Mouse (Mus musculus): Measurements from ENCODE around the gene Ecel1. TPM values are rescaled to one million over a fixed set of nuclear protein-coding genes. Genes with fewer than 3 reads are reported as not detected.

Gene Ecel1
- polyA plus RNA-seq (2016; fragmentation: Nextera tagmentation; extraction: Ambion mirVana) = 0.09 and 0.10 TPM in 2 replicates

DNA sequence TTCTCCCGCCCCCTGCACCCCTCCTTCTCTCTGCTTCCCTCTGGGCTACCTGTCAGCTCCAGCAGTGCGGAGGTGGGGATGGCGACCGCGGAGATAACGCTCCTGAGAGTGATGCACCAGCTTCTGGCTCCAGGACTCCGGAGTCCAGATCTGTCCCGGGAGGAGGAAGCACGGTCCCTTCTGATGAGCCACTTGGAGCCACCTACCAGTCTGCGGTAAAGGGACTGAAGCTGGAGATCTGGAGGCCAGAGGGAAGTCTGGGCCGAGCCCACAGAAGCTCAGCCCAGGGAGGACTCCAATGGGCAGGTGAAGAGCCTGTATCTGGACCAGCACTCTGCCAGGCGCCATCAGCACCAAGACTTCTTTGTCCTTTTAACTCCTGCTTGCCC, at the start of gene Ecel1:
Gene Ecel1, minus strand, starts transcription at position 323 of the 389 bp plus-strand sequence.
- no peak for DNase-seq (ENCODE audit: low spot score)
- H3K36me3 ChIP-seq = no peaks in the 10 kb centered on the region
- 2% methylated on average over 12 of the region's 12 CpGs for WGBS

DNA sequence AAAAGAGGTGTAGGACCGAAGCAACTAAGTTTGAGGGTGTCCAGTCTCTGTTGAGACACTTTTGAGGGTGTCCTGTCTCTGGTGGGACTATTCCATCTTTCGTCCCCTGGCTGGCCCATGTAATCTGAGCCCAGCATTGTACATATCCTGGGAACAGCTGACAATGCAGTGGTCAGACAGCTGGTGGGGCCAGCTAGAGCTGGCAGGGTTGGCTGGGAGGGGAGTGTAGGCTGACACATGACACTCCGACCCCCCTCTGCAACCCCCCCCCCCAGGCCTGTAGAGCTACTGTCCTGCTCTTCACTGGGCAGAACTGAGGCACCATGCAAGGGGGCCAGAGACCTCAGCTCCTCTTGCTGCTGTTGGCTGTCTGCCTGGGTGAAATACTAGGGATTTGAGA, 49.2 kb upstream of the Ecel1 start:
- Histone ChIP-seq H3K9me3 (no peaks in the 10 kb centered on the region), H3K36me3 (no peaks in the 10 kb centered on the region), H3K4me1 (peaks cover 19% of the 10 kb centered on the region), H3K27me3 (ENCODE audit: insufficient read depth, poor library complexity, severe bottlenecking) (peaks cover 53% of the 10 kb centered on the region), H3K4me3 (no peak overlapping the region), H3K27ac (0 out of 2 replicates have a peak overlapping the region, but pooled peaks have one; percentile 19)
- no peak for DNase-seq (ENCODE audit: low spot score)
- 42% methylated on average over 3 of the region's 3 CpGs for WGBS

More for the DNA sequence above, at the start of gene Ecel1:
- H3K9me3 ChIP-seq = no peaks in the 10 kb centered on the region
- peaks cover 99% of the 10 kb centered on the region for H3K27me3 ChIP-seq (ENCODE audit: insufficient read depth, poor library complexity, severe bottlenecking)
- H3K4me1 ChIP-seq = peaks cover 25% of the 10 kb centered on the region
- no peak within 1 kb of the TSS for H3K27ac ChIP-seq
- peak within 1 kb of the TSS; percentile 56 for H3K4me3 ChIP-seq

DNA sequence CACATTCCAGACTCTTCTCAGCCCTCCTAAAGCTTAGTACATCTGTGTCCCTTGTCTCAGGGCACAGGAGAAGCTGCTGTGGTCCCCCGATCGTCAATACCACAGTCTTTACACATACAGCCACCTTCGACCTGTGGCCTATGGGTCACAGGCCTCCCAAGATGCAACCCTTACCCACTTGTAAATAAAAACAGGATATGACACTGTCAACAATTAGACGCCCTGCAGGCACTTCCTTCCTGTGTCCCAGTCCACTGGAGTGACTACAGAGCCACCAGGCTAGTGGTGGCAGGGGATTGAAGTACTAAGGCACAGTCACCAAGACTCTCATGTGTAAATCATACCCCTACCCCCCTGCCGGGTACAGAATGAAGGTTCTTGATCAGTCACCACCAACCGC, 48.7 kb upstream of the Ecel1 start:
- peaks cover 52% of the 10 kb centered on the region for H3K27me3 ChIP-seq (ENCODE audit: insufficient read depth, poor library complexity, severe bottlenecking)
- H3K9me3 ChIP-seq = no peaks in the 10 kb centered on the region
- H3K27ac ChIP-seq = no peak overlapping the region
- no peaks in the 10 kb centered on the region for H3K36me3 ChIP-seq
- DNase-seq (ENCODE audit: low spot score) = no peak
- peaks cover 19% of the 10 kb centered on the region for H3K4me1 ChIP-seq
- WGBS = 55% methylated on average over 6 of the region's 6 CpGs
- no peak overlapping the region for H3K4me3 ChIP-seq

DNA sequence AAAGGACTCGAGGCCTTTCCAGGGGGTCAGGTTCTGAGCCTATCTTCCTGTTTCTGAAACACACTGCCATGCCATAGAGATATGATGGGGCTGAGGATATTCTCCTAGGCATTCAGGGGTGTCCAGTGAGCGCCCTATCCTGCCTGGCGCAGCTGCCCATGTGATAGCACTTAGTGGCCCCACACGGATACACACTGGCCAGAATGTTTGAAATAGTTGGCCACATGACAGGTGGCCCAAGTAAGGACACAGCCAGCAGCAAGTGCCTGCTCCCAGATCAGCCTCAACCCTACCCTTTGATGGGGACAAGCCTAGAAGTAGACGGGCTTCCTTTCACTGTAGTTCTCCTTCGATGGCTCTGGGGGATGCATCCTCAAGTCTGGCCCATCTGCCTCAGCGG, 48.1 kb upstream of the Ecel1 start, which contains the start of gene Chrng:
Gene Chrng, plus strand, starts transcription at position 193 of the 400 bp plus-strand sequence.
- WGBS = 89% methylated on average over 7 of the region's 7 CpGs
- no peaks in the 10 kb centered on the region for H3K36me3 ChIP-seq

DNA sequence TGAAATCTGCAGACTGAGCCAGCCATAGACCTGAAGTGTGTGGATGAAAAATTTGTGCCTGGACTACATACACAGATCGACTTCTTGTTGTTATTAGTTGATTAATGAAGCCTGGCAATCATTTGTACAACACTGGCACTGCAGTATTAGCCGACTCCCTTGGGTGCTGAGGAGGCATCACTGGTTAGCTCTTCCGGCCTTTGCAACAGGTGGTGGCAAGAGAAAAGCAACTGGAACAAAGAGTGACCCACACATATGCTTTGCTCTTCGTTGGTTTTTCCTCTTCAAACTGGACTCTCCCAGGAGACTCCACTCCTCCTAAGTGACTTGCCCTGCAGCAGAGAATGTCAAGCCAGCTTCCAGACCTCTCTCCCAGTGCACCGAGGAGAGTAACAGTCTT, 47.5 kb upstream of the Ecel1 start:
- H3K9me3 ChIP-seq = no peaks in the 10 kb centered on the region
- no peak overlapping the region for H3K27ac ChIP-seq
- no peaks in the 10 kb centered on the region for H3K36me3 ChIP-seq
- H3K27me3 ChIP-seq (ENCODE audit: insufficient read depth, poor library complexity, severe bottlenecking) = peaks cover 46% of the 10 kb centered on the region
- 75% methylated on average over 5 of the region's 5 CpGs for WGBS
- no peak for DNase-seq (ENCODE audit: low spot score)
- no peak overlapping the region for H3K4me3 ChIP-seq
- H3K4me1 ChIP-seq = peaks cover 23% of the 10 kb centered on the region

More for the DNA sequence above, 48.1 kb upstream of the Ecel1 start, which contains the start of gene Chrng:
- Histone ChIP-seq H3K9me3 (no peaks in the 10 kb centered on the region), H3K27ac (no peak within 1 kb of the TSS), H3K4me3 (no peak within 1 kb of the TSS), H3K27me3 (ENCODE audit: insufficient read depth, poor library complexity, severe bottlenecking) (peaks cover 52% of the 10 kb centered on the region), H3K4me1 (peaks cover 19% of the 10 kb centered on the region)
- DNase-seq (ENCODE audit: low spot score) = no peak

DNA sequence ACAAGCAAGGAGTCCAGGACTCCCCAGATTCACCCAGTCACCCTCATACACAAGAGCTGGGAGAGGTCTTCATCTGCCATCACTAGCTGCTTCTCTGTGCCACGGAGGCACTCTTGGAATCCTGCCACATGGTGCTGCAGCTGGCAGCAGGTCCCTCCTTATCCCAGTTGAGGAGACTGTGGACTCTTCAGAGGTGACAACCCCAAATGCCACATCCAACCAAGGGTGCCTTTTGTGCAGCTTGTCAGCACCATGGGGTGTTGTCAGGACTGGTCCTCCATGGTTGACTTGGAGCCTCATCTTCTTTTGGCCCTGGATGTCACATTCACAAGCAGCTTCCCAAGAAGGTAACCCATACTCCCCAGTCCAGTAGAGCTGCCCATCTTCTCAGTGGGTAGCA, 45.5 kb upstream of the Ecel1 start:
- Histone ChIP-seq H3K4me3 (no peak overlapping the region), H3K27me3 (ENCODE audit: insufficient read depth, poor library complexity, severe bottlenecking) (peaks cover 27% of the 10 kb centered on the region), H3K4me1 (peaks cover 29% of the 10 kb centered on the region), H3K27ac (no peak overlapping the region), H3K9me3 (no peaks in the 10 kb centered on the region), H3K36me3 (no peaks in the 10 kb centered on the region)
- DNase-seq (ENCODE audit: low spot score) = no peak
- 52% methylated on average over 1 of the region's 1 CpGs for WGBS

DNA sequence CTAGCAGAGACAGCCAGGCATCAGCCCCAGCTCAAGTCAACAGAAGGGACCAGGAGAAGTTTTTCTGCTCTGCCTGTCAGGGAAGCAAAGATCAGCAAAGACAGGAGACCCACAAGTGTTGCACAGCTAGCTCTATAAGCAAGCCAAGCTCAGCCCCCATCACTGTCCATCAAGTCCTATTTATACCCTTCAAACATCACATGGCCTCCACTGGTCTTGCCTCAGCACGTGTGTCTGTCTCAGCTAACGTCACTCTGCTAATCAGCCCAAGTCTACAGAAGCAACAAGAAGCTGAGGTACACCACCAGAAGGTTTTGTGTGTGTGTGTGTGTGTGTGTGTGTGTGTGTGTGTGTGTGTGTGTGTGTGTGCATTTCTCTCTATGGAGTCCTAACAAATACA, 44.5 kb upstream of the Ecel1 start:
- no peak overlapping the region for H3K27ac ChIP-seq
- no peak overlapping the region for H3K4me3 ChIP-seq
- H3K9me3 ChIP-seq = no peaks in the 10 kb centered on the region
- H3K4me1 ChIP-seq = peaks cover 20% of the 10 kb centered on the region
- H3K27me3 ChIP-seq (ENCODE audit: insufficient read depth, poor library complexity, severe bottlenecking) = peaks cover 16% of the 10 kb centered on the region
- no peaks in the 10 kb centered on the region for H3K36me3 ChIP-seq
- 21% methylated on average over 2 of the region's 2 CpGs for WGBS
- no peak for DNase-seq (ENCODE audit: low spot score)

DNA sequence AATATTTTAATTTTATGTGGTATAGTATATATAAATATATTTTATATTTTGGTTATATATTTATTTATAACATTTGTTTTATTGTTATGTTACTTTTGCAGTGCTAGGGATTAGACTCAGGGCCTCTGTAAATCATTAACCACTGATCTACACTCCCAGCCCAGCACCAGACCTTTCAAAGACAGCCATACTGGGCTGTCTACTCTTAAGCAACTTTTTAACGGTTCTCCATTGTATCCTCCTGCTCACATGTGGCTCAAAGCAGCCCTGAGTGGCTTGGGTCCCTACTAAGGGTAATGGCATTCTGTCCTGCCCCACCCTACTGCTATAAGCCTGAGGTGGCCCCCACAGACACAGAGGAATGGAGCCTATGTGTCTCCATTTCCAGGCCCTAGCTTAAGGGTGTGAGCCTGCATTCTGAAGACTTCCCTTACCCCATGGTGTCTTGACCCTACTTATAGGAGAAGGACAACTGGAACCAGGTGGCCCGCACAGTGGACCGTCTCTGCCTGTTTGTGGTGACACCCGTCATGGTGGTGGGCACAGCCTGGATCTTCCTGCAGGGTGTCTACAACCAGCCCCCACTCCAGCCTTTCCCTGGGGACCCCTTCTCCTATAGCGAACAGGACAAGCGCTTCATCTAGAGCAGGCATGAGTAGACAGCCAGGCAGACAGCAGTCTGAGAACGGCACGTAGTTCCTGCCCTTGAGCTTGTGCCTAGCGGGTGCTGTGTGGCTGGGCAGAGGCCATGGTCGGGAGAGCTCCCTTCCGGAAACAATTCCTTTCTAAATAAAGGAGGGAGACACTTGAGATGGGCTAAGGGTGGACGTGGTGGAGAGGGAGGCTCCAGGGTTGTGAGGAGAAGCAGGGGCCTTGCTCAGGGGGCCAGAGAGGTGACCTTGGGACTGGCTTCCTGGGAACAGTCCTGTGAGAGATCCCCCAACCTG, 42.1 kb upstream of the Ecel1 start:
- DNase-seq (ENCODE audit: low spot score) = no peak
- 65% methylated on average over 12 of the region's 12 CpGs for WGBS
- peak overlapping the region; percentile 84 for H3K27ac ChIP-seq

DNA sequence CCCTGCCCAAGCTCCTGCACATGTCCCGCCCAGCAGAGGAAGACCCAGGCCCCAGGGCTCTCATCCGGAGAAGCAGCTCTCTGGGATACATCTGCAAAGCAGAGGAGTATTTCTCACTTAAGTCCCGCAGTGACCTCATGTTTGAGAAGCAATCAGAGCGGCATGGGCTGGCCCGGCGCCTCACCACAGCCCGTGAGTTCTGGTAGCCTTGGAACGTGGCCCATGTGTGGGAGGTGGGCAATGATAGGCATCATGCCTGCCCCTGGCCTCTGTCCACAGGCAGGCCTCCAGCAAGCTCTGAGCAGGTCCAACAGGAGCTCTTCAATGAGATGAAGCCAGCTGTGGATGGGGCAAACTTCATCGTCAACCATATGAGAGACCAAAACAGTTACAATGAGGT, 41.0 kb upstream of the Ecel1 start:
- peaks cover 10% of the 10 kb centered on the region; the same call in 1 of the 2 replicates for H3K4me1 ChIP-seq
- peaks cover 13% of the 10 kb centered on the region; the same call in 1 of the 2 replicates for H3K27me3 ChIP-seq (ENCODE audit: insufficient read depth, poor library complexity, severe bottlenecking)
- no peak overlapping the region for H3K4me3 ChIP-seq
- no peaks in the 10 kb centered on the region for H3K36me3 ChIP-seq
- H3K9me3 ChIP-seq = no peaks in the 10 kb centered on the region
- no peak overlapping the region for H3K27ac ChIP-seq
- DNase-seq (ENCODE audit: low spot score) = no peak
- 72% methylated on average over 9 of the region's 9 CpGs for WGBS

More for the DNA sequence above, 42.1 kb upstream of the Ecel1 start:
- H3K4me3 ChIP-seq = no peak overlapping the region
- H3K4me1 ChIP-seq = peaks cover 10% of the 10 kb centered on the region; the same call in 1 of the 2 replicates
- no peaks in the 10 kb centered on the region for H3K9me3 ChIP-seq
- H3K36me3 ChIP-seq = no peaks in the 10 kb centered on the region
- 0 out of 2 replicates have a peak, but pooled peaks cover 4% of the 10 kb centered on the region for H3K27me3 ChIP-seq (ENCODE audit: insufficient read depth, poor library complexity, severe bottlenecking)

DNA sequence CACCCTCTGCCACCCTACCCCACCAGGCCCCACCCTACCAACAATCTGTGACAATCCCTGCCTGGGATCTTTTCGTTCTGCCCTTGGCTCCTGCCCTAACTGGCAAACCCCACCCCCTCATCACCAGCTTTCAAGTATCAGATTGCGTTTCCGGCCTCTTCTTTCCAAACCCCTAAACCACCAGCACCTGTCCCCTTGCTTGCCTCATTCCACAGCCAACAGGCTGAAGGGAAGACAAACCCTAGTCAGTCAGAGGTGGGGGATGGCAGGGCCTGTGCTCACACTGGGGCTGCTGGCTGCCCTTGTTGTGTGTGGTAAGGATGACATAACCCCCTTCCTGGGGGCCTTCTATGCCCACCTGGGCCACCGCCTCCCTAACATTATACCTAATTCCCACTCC, 34.1 kb upstream of the Ecel1 start, which contains the start of gene Chrnd:
Gene Chrnd, plus strand, starts transcription at position 179 of the 400 bp plus-strand sequence.
- DNase-seq (ENCODE audit: low spot score) = no peak
- no peaks in the 10 kb centered on the region for H3K36me3 ChIP-seq
- no peaks in the 10 kb centered on the region for H3K9me3 ChIP-seq
- 32% methylated on average over 4 of the region's 4 CpGs for WGBS
- peaks cover 12% of the 10 kb centered on the region; the same call in 1 of the 2 replicates for H3K4me1 ChIP-seq
- H3K27ac ChIP-seq = no peak within 1 kb of the TSS
- H3K27me3 ChIP-seq (ENCODE audit: insufficient read depth, poor library complexity, severe bottlenecking) = peaks cover 79% of the 10 kb centered on the region
- no peak within 1 kb of the TSS for H3K4me3 ChIP-seq

DNA sequence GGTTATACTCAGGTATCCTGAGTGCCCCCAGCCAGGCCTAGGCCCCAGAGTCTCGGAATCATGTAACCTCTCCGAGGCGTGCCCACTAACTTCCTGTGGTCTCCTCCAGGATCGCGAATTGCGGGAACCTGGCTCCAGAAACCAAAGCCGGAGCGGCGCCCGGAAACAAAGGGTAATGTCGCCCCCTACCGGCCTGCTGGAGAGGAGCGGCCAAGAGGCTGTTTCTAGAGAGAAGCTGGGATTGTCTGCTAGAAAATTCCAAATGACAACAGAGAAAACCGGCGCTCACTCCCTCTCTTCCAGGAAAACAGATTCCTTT, 30.7 kb upstream of the Ecel1 start:
- under 1% methylated on average over 15 of the region's 15 CpGs for WGBS
- Histone ChIP-seq H3K27me3 (ENCODE audit: insufficient read depth, poor library complexity, severe bottlenecking) (peaks cover 98% of the 10 kb centered on the region), H3K4me3 (peak overlapping the region; percentile 70), H3K36me3 (no peaks in the 10 kb centered on the region), H3K27ac (peak overlapping the region; percentile 77), H3K4me1 (peaks cover 15% of the 10 kb centered on the region; the same call in 1 of the 2 replicates), H3K9me3 (no peaks in the 10 kb centered on the region)
- DNase-seq (ENCODE audit: low spot score) = peak; percentile 88

DNA sequence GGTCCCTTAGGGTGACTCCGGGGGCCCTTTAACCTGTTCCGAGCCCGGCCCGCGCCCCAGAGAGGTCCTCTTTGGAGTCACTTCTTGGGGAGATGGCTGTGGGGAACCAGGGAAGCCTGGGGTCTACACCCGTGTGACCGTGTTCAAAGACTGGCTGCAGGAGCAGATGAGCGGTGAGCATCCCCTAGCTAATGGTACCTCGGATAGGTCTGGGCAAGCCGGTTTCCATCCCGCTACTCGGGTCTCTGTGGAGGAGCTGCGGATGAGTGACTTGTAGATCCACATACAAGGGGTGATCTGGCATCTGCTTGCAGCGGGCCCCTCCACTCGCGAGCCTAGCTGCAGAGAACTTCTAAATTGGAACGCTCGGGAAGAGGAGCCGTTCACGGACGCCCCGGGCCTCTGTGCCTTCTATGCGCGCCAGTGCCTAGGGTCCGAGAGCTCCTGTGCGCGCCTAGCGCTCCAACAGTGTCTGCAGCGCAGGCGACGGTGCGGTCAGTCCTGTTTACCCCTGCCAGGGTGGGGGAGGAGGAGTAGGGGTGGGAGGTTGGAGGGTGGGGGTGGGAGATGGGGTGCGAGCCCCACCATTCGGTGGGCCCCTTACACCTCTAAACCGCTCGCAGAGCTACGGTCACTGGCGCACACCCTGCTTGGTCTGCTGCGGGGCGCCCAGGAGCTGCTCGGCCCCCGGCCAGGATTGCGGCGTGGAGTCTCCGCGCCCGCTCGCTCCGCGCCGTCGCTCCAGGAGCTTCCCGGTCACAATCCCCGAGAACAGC, 30.1 kb upstream of the Ecel1 start:
- no peaks in the 10 kb centered on the region for H3K9me3 ChIP-seq
- WGBS = 1% methylated on average over 54 of the region's 54 CpGs
- no peak for DNase-seq (ENCODE audit: low spot score)
- no peaks in the 10 kb centered on the region for H3K36me3 ChIP-seq
- peaks cover 99% of the 10 kb centered on the region for H3K27me3 ChIP-seq (ENCODE audit: insufficient read depth, poor library complexity, severe bottlenecking)
- peak overlapping the region; percentile 70 for H3K4me3 ChIP-seq
- H3K27ac ChIP-seq = peak overlapping the region; percentile 77
- peaks cover 15% of the 10 kb centered on the region; the same call in 1 of the 2 replicates for H3K4me1 ChIP-seq

All from heart, embryonic 10.5 days (tissue).